Mouse (Mus musculus): ENCODE results near the gene Ccdc85b. TPM values are rescaled to one million over a fixed set of nuclear protein-coding genes. Genes with fewer than 3 reads are reported as not detected.

Gene Ccdc85b
- polyA plus RNA-seq, 1 experiment from 2014 or later, result 8.5 TPM

GRCm38 (mm10) chr19:5425906-5426565 is 31.7 kb downstream of the Ccdc85b start:
- peak overlapping the region; percentile 50 for H3K4me2 ChIP-seq (replicated peaks; ENCODE audit: low read depth, low read length)
- H3K9ac ChIP-seq (ENCODE audit: low read depth, low read length), result peak overlapping the region; percentile 97
- H3K4me1 ChIP-seq (ENCODE audit: control insufficient read depth, insufficient read depth, low read length), result peaks cover 25% of the 10 kb centered on the region
- H3K4me3 ChIP-seq (ENCODE audit: low read length), result peak overlapping the region; percentile 93
- no peaks in the 10 kb centered on the region for H3K27me3 ChIP-seq (ENCODE audit: control insufficient read depth, insufficient read depth, low read length)
- WGBS, result 87% methylated on average over 18 of the region's 18 CpGs
- peaks cover 30% of the 10 kb centered on the region for H3K36me3 ChIP-seq (ENCODE audit: control insufficient read depth, insufficient read depth, low read length)
- 0 out of 2 replicates have a peak overlapping the region, but pooled peaks have one; percentile 79 for H3K27ac ChIP-seq (ENCODE audit: low read depth, low read length)
- ATAC-seq (ENCODE audit: low FRiP score, low TSS enrichment), result no peak
- no peaks in the 10 kb centered on the region for H3K9me3 ChIP-seq (ENCODE audit: control insufficient read depth, low read length)

- H3K4me1 ChIP-seq (ENCODE audit: control insufficient read depth, insufficient read depth, low read length), result peaks cover 25% of the 10 kb centered on the region
- H3K36me3 ChIP-seq (ENCODE audit: control insufficient read depth, insufficient read depth, low read length), result peaks cover 38% of the 10 kb centered on the region
- H3K9ac ChIP-seq (ENCODE audit: low read depth, low read length), result peak within 1 kb of the TSS; percentile 97
- H3K9me3 ChIP-seq (ENCODE audit: control insufficient read depth, low read length), result no peaks in the 10 kb centered on the region
- H3K4me2 ChIP-seq (replicated peaks; ENCODE audit: low read depth, low read length), result peak within 1 kb of the TSS; percentile 78
- WGBS, result under 1% methylated on average over 78 of the region's 87 CpGs
- H3K4me3 ChIP-seq (ENCODE audit: low read length), result peak within 1 kb of the TSS; percentile 93
- peak; percentile 94 for ATAC-seq (ENCODE audit: low FRiP score, low TSS enrichment)
- H3K27me3 ChIP-seq (ENCODE audit: control insufficient read depth, insufficient read depth, low read length), result no peaks in the 10 kb centered on the region
- peak within 1 kb of the TSS; percentile 83 for H3K27ac ChIP-seq (ENCODE audit: low read depth, low read length)
Measured at GRCm38 (mm10) chr19:5424782-5425741, 32.6 kb downstream of the Ccdc85b start, which contains the start of the genes Drap1 and AI837181. Gene Drap1, minus strand, starts transcription at chr19:5424979. Gene AI837181, plus strand, starts transcription at chr19:5425144.

- peaks cover 40% of the 10 kb centered on the region for H3K36me3 ChIP-seq (ENCODE audit: control insufficient read depth, insufficient read depth, low read length)
- peak overlapping the region; percentile 93 for H3K4me3 ChIP-seq (ENCODE audit: low read length)
Measured at GRCm38 (mm10) chr19:5424092-5424781, 33.5 kb downstream of the Ccdc85b start.

GRCm38 (mm10) chr19:5423561-5423960 is 34.1 kb downstream of the Ccdc85b start:
- peaks cover 25% of the 10 kb centered on the region for H3K4me1 ChIP-seq (ENCODE audit: control insufficient read depth, insufficient read depth, low read length)
- H3K27me3 ChIP-seq (ENCODE audit: control insufficient read depth, insufficient read depth, low read length), result no peaks in the 10 kb centered on the region
- H3K4me2 ChIP-seq (replicated peaks; ENCODE audit: low read depth, low read length), result peak overlapping the region; percentile 78
- H3K9ac ChIP-seq (ENCODE audit: low read depth, low read length), result peak overlapping the region; percentile 97; the same call in 1 of the 2 replicates
- peak overlapping the region; percentile 83; the same call in 1 of the 2 replicates for H3K27ac ChIP-seq (ENCODE audit: low read depth, low read length)
- H3K36me3 ChIP-seq (ENCODE audit: control insufficient read depth, insufficient read depth, low read length), result peaks cover 40% of the 10 kb centered on the region
- H3K4me3 ChIP-seq (ENCODE audit: low read length), result peak overlapping the region; percentile 93
- no peak for ATAC-seq (ENCODE audit: low FRiP score, low TSS enrichment)
- WGBS, result 60% methylated on average over 12 of the region's 12 CpGs
- H3K9me3 ChIP-seq (ENCODE audit: control insufficient read depth, low read length), result no peaks in the 10 kb centered on the region

More at GRCm38 (mm10) chr19:5424092-5424781, 33.5 kb downstream of the Ccdc85b start:
- WGBS, result under 1% methylated on average over 46 of the region's 48 CpGs
- ATAC-seq (ENCODE audit: low FRiP score, low TSS enrichment), result peak; percentile 64
- H3K27ac ChIP-seq (ENCODE audit: low read depth, low read length), result peak overlapping the region; percentile 83
- H3K9ac ChIP-seq (ENCODE audit: low read depth, low read length), result peak overlapping the region; percentile 97
- H3K27me3 ChIP-seq (ENCODE audit: control insufficient read depth, insufficient read depth, low read length), result no peaks in the 10 kb centered on the region
- peak overlapping the region; percentile 78 for H3K4me2 ChIP-seq (replicated peaks; ENCODE audit: low read depth, low read length)
- H3K4me1 ChIP-seq (ENCODE audit: control insufficient read depth, insufficient read depth, low read length), result peaks cover 25% of the 10 kb centered on the region
- H3K9me3 ChIP-seq (ENCODE audit: control insufficient read depth, low read length), result no peaks in the 10 kb centered on the region

GRCm38 (mm10) chr19:5422895-5423443 is 34.7 kb downstream of the Ccdc85b start:
- WGBS, result 88% methylated on average over 9 of the region's 9 CpGs
- H3K4me2 ChIP-seq (replicated peaks; ENCODE audit: low read depth, low read length), result peak overlapping the region; percentile 78
- H3K27me3 ChIP-seq (ENCODE audit: control insufficient read depth, insufficient read depth, low read length), result no peaks in the 10 kb centered on the region
- 0 out of 2 replicates have a peak overlapping the region, but pooled peaks have one; percentile 97 for H3K9ac ChIP-seq (ENCODE audit: low read depth, low read length)
- no peaks in the 10 kb centered on the region for H3K9me3 ChIP-seq (ENCODE audit: control insufficient read depth, low read length)
- ATAC-seq (ENCODE audit: low FRiP score, low TSS enrichment), result no peak
- peaks cover 25% of the 10 kb centered on the region for H3K4me1 ChIP-seq (ENCODE audit: control insufficient read depth, insufficient read depth, low read length)
- no peak overlapping the region for H3K27ac ChIP-seq (ENCODE audit: low read depth, low read length)
- H3K36me3 ChIP-seq (ENCODE audit: control insufficient read depth, insufficient read depth, low read length), result peaks cover 40% of the 10 kb centered on the region
- peak overlapping the region; percentile 93 for H3K4me3 ChIP-seq (ENCODE audit: low read length)

DNA sequence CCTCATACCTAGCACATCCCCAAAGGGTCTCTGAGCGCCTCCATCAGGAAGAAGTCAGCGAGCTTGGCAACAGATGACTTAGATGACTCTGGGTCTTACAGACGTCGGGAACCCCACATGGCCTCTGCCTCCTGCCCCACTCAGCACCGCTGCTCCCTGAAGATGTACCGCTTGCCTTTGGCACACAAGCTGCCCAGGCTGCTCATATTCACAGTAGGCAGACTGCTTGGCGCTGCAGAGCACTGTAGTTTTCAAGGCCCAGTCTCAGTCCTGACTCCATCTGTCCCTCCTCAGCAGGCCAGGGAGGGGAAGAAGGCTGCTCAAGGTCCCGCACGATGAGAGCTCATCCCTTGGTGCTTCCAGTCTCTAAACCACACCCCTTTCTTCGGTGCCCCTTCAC is 35.4 kb downstream of the Ccdc85b start:
- 80% methylated on average over 10 of the region's 10 CpGs for WGBS
- Histone ChIP-seq H3K4me3 (ENCODE audit: low read length) (no peak overlapping the region), H3K36me3 (ENCODE audit: control insufficient read depth, insufficient read depth, low read length) (peaks cover 39% of the 10 kb centered on the region)

DNA sequence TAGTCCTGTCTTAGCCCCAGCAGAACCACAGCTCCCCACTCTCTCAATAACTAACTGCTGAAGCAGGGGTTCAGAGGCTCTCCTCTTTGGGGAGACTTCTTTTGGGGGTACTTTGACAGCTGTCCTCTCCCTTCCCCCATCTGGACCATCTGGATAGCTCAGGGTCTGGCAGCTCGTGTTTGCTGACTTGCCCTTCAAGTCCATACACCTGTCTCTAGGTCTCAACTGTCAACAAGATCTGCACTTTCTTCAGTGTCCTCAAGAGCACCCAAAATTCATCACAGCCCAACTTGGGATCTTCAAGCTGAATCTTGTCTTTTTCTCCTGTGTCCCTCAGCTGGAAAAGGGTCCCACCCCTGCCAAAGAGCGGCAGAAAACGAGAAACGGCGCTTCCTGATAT is 35.9 kb downstream of the Ccdc85b start:
- no peak overlapping the region for H3K4me3 ChIP-seq (ENCODE audit: low read length)
- no peak overlapping the region for H3K4me2 ChIP-seq (replicated peaks; ENCODE audit: low read depth, low read length)
- H3K27me3 ChIP-seq (ENCODE audit: control insufficient read depth, insufficient read depth, low read length), result no peaks in the 10 kb centered on the region
- 85% methylated on average over 5 of the region's 5 CpGs for WGBS
- no peak overlapping the region for H3K27ac ChIP-seq (ENCODE audit: low read depth, low read length)
- ATAC-seq (ENCODE audit: low FRiP score, low TSS enrichment), result no peak
- H3K4me1 ChIP-seq (ENCODE audit: control insufficient read depth, insufficient read depth, low read length), result peaks cover 25% of the 10 kb centered on the region
- H3K9me3 ChIP-seq (ENCODE audit: control insufficient read depth, low read length), result no peaks in the 10 kb centered on the region
- peaks cover 34% of the 10 kb centered on the region for H3K36me3 ChIP-seq (ENCODE audit: control insufficient read depth, insufficient read depth, low read length)
- H3K9ac ChIP-seq (ENCODE audit: low read depth, low read length), result no peak overlapping the region

More for the DNA sequence above, 35.4 kb downstream of the Ccdc85b start:
- H3K9me3 ChIP-seq (ENCODE audit: control insufficient read depth, low read length), result no peaks in the 10 kb centered on the region
- no peak overlapping the region for H3K9ac ChIP-seq (ENCODE audit: low read depth, low read length)
- H3K27ac ChIP-seq (ENCODE audit: low read depth, low read length), result no peak overlapping the region
- H3K27me3 ChIP-seq (ENCODE audit: control insufficient read depth, insufficient read depth, low read length), result no peaks in the 10 kb centered on the region
- peaks cover 25% of the 10 kb centered on the region for H3K4me1 ChIP-seq (ENCODE audit: control insufficient read depth, insufficient read depth, low read length)
- ATAC-seq (ENCODE audit: low FRiP score, low TSS enrichment), result no peak
- no peak overlapping the region for H3K4me2 ChIP-seq (replicated peaks; ENCODE audit: low read depth, low read length)

DNA sequence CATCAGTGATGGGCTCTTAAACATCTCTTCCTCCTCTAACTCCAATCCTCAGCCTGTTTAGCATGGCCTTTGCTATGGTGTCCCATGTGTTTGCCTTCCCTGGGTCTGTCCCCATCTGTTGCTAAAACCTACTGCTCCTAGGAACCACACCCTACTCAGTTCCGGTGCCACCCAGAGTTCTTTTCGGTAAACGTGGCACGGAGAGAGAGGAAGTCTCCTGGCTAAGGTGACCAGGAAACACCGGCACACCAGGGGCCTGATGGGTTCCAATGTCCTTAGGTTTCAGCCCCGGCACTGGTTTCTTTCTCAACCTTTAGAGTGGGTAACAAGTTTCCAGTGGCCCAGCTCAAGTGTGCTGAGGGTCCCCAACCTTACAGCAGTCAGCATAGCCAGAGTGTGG is 37.1 kb downstream of the Ccdc85b start:
- Histone ChIP-seq H3K27ac (ENCODE audit: low read depth, low read length) (no peak overlapping the region), H3K4me3 (ENCODE audit: low read length) (no peak overlapping the region), H3K27me3 (ENCODE audit: control insufficient read depth, insufficient read depth, low read length) (no peaks in the 10 kb centered on the region), H3K4me1 (ENCODE audit: control insufficient read depth, insufficient read depth, low read length) (peaks cover 13% of the 10 kb centered on the region), H3K4me2 (replicated peaks; ENCODE audit: low read depth, low read length) (no peak overlapping the region), H3K9me3 (ENCODE audit: control insufficient read depth, low read length) (no peaks in the 10 kb centered on the region), H3K36me3 (ENCODE audit: control insufficient read depth, insufficient read depth, low read length) (peaks cover 25% of the 10 kb centered on the region), H3K9ac (ENCODE audit: low read depth, low read length) (no peak overlapping the region)
- ATAC-seq (ENCODE audit: low FRiP score, low TSS enrichment), result no peak
- 93% methylated on average over 6 of the region's 6 CpGs for WGBS

Data from kidney, embryonic 14.5 days (tissue).